Mouse (Mus musculus) ES-E14 (cell line): ENCODE data around the gene Ear1. TPM values are rescaled to one million over a fixed set of nuclear protein-coding genes. Genes with fewer than 3 reads are reported as not detected.
A peak's percentile ranks its signal among the peaks of the same experiment; 100 is the strongest.
"Not testable (repeated sequence)": the region's sequence is repeated elsewhere in the genome, so short reads cannot be mapped to it uniquely, and the experiment has no call there.

Experiments
- DNase-seq: peaks from one replicate; pipeline ENCODE4 v3.0.0-alpha.2; 2013; ENCODE audit warnings: low read depth, low spot score
- H3K27ac ChIP-seq: 2 replicates; pipeline ENCODE4 v1.5.1; 2012; ENCODE audit warnings: low read depth, mild to moderate bottlenecking, low read length, moderate library complexity, mixed read lengths; ENCODE audit not compliant: poor library complexity, insufficient read depth, severe bottlenecking
- H3K36me3 ChIP-seq: 2 replicates; pipeline ENCODE4 v1.6.1; 2012; ENCODE audit warnings: mild to moderate bottlenecking, low read length, moderate library complexity, mixed read lengths; ENCODE audit not compliant: control insufficient read depth, poor library complexity, insufficient read depth, severe bottlenecking
- H3K4me1 ChIP-seq, 2 experiments: fragments of 150-350 bp in 1 of 2; sonication (generic) in 1 of 2; 2 replicates each; pipeline ENCODE4 v1.6.1; 2012; ENCODE audit warnings: low read length in 2 of 2, mild to moderate bottlenecking in 1 of 2, mixed read lengths in 1 of 2; ENCODE audit not compliant: control insufficient read depth in 2 of 2, insufficient read depth in 2 of 2, poor library complexity in 1 of 2
- H3K4me3 ChIP-seq, 2 experiments: fragments of 150-350 bp in 1 of 2; sonication (generic) in 1 of 2; 2 replicates each; pipeline ENCODE4 v1.5.1; 2012; ENCODE audit warnings: low read length in 2 of 2, low read depth in 1 of 2, mild to moderate bottlenecking in 1 of 2, mixed read lengths in 1 of 2; ENCODE audit not compliant: insufficient read depth in 1 of 2, poor library complexity in 1 of 2, severe bottlenecking in 1 of 2
- H3K9ac ChIP-seq: 2 replicates; pipeline ENCODE4 v1.6.1; 2012; ENCODE audit warnings: low read depth, mild to moderate bottlenecking, low read length, mixed read lengths; ENCODE audit not compliant: poor library complexity, insufficient read depth, severe bottlenecking
- H3K9me3 ChIP-seq: fragments of 150-350 bp; sonication (generic); 2 replicates; pipeline ENCODE4 v1.6.1; 2012; ENCODE audit warnings: low read depth, mild to moderate bottlenecking, low read length; ENCODE audit not compliant: control insufficient read depth, insufficient read depth
- ZC3H11A ChIP-seq: IDR thresholded peaks from 2 replicates; pipeline ENCODE4 v1.6.1; 2012; ENCODE audit warnings: low read depth, mild to moderate bottlenecking, inconsistent platforms, low read length, borderline replicate concordance
- in situ Hi-C, 2 experiments: fragments of 600-800 bp; cut with MboI; formaldehyde crosslinking; loops; one replicate each; pipeline ENCODE4 v1.15.1; 2025; ENCODE audit warnings: low sequenced_read_pairs in 2 of 2, inconsistent platforms in 1 of 2; ENCODE audit not compliant: unreplicated experiment in 2 of 2
- total RNA-seq: library from RNA; depleted of rRNA; stranded (reverse); fragments of 300-350 nt; gene quantifications from 2 replicates; pipeline ENCODE4 v1.2.3, GENCODE M21; 2012

The Ear1 gene
- total RNA-seq, 1 experiment: not detected

DNA sequence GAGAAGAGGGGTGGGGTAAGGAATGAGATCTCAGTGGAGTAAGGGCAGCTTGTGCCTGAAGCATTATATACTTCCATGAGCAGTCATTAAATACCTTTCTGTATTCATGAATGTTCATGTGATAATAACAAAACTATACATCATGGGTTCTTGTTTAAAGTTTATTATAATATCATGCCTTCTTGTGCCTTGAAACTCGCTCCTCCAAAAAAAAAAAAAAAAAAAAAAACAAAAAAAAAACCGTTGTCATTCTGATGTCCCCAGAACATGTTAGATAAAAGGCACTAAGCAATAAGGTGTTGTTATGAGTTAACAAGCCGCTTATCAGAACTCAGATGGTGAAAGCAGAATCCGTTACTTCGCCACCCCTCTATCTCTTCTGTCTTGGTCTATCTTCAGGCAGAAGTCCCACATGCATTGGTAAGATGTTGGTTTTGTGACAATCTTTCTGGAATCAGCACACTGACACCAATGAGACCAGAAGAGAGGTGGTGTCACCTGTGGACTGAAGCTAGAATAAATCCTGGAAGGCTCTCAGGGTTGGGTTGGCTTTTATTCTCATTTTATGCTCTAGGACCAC is 4.7 kb upstream of the Ear1 start:
- in situ Hi-C loops: not testable (repeated sequence)

DNA sequence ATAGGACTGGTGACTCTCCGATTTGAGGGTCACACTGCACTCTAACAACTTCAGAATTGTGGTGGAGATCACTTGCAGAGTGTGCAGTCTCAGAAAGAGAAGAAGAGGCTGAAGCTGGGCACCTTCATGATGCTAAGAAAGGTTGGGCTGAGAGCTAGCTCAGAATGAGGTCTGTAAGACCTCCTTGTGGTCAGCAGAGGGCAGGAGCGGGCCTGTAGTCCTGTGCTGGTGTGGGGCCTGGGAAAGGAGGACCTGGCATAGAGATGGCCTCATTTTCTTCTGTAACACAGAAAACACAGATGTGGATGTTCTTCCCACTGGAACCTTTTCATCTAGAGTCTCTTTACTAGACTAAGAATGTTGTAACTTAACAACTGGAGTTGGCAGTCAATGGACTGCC is 2.5 kb upstream of the Ear1 start:
- H3K9me3 ChIP-seq, H3K9ac ChIP-seq, DNase-seq, H3K4me1 ChIP-seq, H3K27ac ChIP-seq, H3K36me3 ChIP-seq, H3K4me3 ChIP-seq, in situ Hi-C loops: not testable (repeated sequence)

More for the DNA sequence above, 4.7 kb upstream of the Ear1 start:
- not testable (repeated sequence) for H3K27ac ChIP-seq, DNase-seq, H3K9me3 ChIP-seq, H3K4me1 ChIP-seq, H3K36me3 ChIP-seq, H3K4me3 ChIP-seq, H3K9ac ChIP-seq

DNA sequence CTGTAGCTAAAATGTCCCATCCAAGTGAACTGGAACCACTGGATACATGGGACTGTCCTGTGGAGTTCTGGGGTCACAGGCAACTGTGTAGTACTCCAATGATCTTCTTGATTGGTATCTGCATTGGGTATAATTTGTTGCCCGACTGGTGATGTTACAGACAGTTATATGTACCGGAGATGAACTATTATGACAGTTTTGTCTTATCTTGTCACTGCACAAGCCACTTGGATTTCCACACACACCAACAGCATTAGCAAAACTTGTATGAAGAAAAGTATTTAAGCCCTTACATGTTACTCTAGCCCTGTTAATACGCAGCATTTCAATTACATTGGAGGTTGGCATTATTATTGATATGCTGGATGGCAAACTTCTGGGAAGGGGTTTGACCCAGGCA is 455 bp downstream of the Ear1 start:
- H3K4me1 ChIP-seq, H3K36me3 ChIP-seq, DNase-seq, H3K4me3 ChIP-seq, H3K27ac ChIP-seq, H3K9me3 ChIP-seq, in situ Hi-C loops, H3K9ac ChIP-seq: not testable (repeated sequence)

DNA sequence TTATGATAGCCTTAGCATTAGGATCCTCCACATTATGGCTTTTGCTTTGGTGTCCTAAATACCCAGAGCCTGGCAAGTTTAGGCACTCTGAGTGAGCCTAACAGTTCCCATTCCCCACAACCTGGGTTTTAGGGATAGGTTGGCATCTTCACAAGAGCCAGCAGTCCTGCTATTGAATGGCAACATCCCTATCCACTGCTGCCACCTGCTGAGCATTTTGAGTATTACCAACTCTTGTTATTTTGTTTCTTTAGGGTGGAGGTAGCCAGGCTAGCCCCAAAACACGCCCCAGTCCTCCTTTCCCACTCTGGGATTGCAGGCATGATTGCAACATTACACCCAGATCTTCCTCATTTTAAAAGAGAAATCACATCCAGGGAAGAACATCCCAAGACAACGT is 14.8 kb downstream of the Ear1 start:
- peak; percentile 13 for DNase-seq
- in situ Hi-C loops: not testable (repeated sequence)

DNA sequence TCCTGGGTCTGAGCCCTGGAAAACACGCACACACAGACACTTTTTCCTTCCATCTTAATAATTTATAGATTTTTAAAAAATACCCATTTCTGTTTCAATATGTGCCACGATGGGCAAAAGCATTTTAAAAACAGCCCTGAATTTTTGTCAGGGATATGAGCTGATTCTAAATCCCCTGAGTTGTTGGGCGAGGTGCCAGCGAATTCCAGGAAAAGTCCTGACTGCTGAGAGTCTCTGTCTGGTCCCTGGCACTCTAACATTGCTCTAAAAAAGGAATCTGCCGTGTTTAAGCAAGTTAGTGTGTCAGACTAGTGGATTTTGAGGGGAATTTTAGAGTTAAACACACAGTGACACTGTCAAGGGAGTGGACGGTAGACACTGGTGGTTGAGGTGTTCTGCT is 15.9 kb downstream of the Ear1 start:
- DNase-seq, H3K9me3 ChIP-seq, in situ Hi-C loops, H3K4me3 ChIP-seq, H3K36me3 ChIP-seq, H3K4me1 ChIP-seq, H3K9ac ChIP-seq, H3K27ac ChIP-seq: not testable (repeated sequence)

More for the DNA sequence above, 14.8 kb downstream of the Ear1 start:
- not testable (repeated sequence) for H3K27ac ChIP-seq, H3K36me3 ChIP-seq, H3K4me1 ChIP-seq, H3K9ac ChIP-seq, H3K4me3 ChIP-seq, H3K9me3 ChIP-seq
- TF ChIP-seq ZC3H11A: peak; percentile 32; the same call in 1 of the 2 replicates

DNA sequence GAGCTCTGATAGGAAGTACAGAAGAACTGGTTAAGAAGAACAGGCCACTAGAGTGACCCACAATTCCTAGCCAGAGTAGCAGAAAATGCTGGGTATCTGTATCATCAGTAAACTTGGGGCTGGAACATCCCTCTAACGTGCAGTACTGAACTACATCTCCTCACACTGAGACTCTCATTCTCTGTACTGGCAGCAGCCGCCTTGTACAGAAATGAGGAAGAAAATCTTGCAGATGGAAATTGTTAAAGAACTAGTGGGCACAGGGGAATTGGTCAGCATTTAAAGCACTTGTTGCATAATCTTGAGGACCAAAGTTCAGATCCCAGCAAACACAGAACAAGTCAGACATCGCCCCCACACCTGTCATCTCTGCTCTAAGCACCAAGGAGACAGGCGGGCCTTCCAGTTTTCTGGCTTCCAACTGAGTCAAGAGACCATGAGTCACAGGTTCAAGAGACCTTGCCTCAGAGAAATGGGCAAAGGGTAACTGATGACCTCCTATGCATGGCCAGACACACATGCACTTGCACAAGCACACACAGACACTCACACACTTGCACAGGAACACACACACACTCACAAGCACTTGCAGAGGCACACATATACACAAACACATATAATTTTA is 31.3 kb downstream of the Ear1 start:
- DNase-seq, in situ Hi-C loops, H3K36me3 ChIP-seq: not testable (repeated sequence)

DNA sequence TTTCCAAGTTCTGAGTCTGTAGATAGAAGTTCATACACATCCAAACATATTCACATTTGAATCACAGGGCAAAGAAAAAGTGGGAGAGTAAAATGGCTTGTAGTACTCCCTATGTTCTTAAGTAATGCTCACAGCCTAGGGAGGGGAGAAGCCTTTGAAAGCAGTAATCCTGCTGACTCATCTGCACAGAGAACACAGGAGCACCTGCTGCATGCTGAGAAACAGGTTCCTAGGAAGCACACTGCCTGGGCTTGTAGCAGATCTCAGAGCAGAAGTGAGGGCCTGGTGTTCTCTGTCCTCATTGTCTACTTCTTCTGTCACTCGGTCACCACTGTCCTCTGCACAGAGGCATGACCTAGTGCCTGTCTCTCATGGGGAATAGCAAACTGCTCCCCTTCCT is 34.3 kb downstream of the Ear1 start:
- in situ Hi-C loops, H3K4me3 ChIP-seq, H3K27ac ChIP-seq, H3K9ac ChIP-seq, H3K36me3 ChIP-seq, DNase-seq, H3K4me1 ChIP-seq, H3K9me3 ChIP-seq: not testable (repeated sequence)

More for the DNA sequence above, 31.3 kb downstream of the Ear1 start:
- not testable (repeated sequence) for H3K27ac ChIP-seq, H3K9ac ChIP-seq, H3K4me1 ChIP-seq, H3K9me3 ChIP-seq, H3K4me3 ChIP-seq

DNA sequence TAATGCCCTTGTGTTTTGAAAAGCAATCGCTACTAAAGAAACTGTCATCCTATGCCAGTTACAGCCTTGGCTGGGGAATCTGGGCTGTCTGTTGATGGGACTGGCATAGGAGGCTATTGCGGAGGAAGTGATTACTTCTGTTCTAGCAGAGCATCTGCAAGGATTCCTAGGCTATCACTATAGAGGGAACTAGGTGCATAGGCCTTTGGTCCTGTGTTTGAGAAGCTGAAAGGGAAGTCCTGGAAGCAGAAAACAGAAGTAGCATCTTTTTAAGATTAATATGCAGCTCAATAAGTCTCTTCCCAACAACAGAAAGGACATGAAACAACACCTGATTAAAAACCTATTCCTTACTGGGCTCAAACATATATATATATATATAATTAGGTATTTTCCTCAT is 40.0 kb downstream of the Ear1 start:
- in situ Hi-C loops, H3K4me1 ChIP-seq, H3K27ac ChIP-seq, H3K9me3 ChIP-seq, H3K9ac ChIP-seq, DNase-seq, H3K36me3 ChIP-seq, H3K4me3 ChIP-seq: not testable (repeated sequence)
